Mouse (Mus musculus): ENCODE results near the gene Ugt1a8. TPM values are rescaled to one million over a fixed set of nuclear protein-coding genes. Genes with fewer than 3 reads are reported as not detected.

The Ugt1a8 gene
- polyA plus RNA-seq, 1 experiment = 0.20 TPM

- 77% methylated on average over 6 of the region's 6 CpGs for WGBS
- no peak overlapping the region for H3K4me3 ChIP-seq (ENCODE audit: insufficient read depth, low read depth, low read length)
- no peaks in the 10 kb centered on the region for H3K4me1 ChIP-seq (ENCODE audit: control insufficient read depth, insufficient read depth, low read length)
- H3K27ac ChIP-seq (ENCODE audit: insufficient read depth, low read depth, low read length) = no peak overlapping the region
- no peak for DNase-seq
- H3K36me3 ChIP-seq (ENCODE audit: control insufficient read depth, insufficient read depth, low read length) = no peaks in the 10 kb centered on the region
- H3K27me3 ChIP-seq (replicated peaks; ENCODE audit: control insufficient read depth, insufficient read depth, low read length) = no peaks in the 10 kb centered on the region
- no peak for TF ChIP-seq POLR2A (IDR thresholded peaks at IDR 0.05; ENCODE audit: low read depth, low read length)
- no peak for TF ChIP-seq CTCF (conservative IDR thresholded peaks at IDR 0.05; ENCODE audit: insufficient read depth, insufficient read length, low read depth, low read length)
Observed at GRCm38 (mm10) chr1:88245881-88246280, 158.3 kb downstream of the Ugt1a8 start.

GRCm38 (mm10) chr1:88246386-88246785 is 158.8 kb downstream of the Ugt1a8 start:
- 49% methylated on average over 6 of the region's 6 CpGs for WGBS
- H3K4me1 ChIP-seq (ENCODE audit: control insufficient read depth, insufficient read depth, low read length) = no peaks in the 10 kb centered on the region
- no peak overlapping the region for H3K4me3 ChIP-seq (ENCODE audit: insufficient read depth, low read depth, low read length)
- H3K27me3 ChIP-seq (replicated peaks; ENCODE audit: control insufficient read depth, insufficient read depth, low read length) = no peaks in the 10 kb centered on the region
- no peak for TF ChIP-seq POLR2A (IDR thresholded peaks at IDR 0.05; ENCODE audit: low read depth, low read length)
- no peak for TF ChIP-seq CTCF (conservative IDR thresholded peaks at IDR 0.05; ENCODE audit: insufficient read depth, insufficient read length, low read depth, low read length)
- no peak overlapping the region for H3K27ac ChIP-seq (ENCODE audit: insufficient read depth, low read depth, low read length)
- no peaks in the 10 kb centered on the region for H3K36me3 ChIP-seq (ENCODE audit: control insufficient read depth, insufficient read depth, low read length)
- DNase-seq = no peak

GRCm38 (mm10) chr1:88247660-88248059 is 160.0 kb downstream of the Ugt1a8 start:
- Histone ChIP-seq H3K27me3 (replicated peaks; ENCODE audit: control insufficient read depth, insufficient read depth, low read length) (no peaks in the 10 kb centered on the region), H3K36me3 (ENCODE audit: control insufficient read depth, insufficient read depth, low read length) (no peaks in the 10 kb centered on the region), H3K4me3 (ENCODE audit: insufficient read depth, low read depth, low read length) (no peak overlapping the region), H3K27ac (ENCODE audit: insufficient read depth, low read depth, low read length) (no peak overlapping the region), H3K4me1 (ENCODE audit: control insufficient read depth, insufficient read depth, low read length) (no peaks in the 10 kb centered on the region)
- no peak for TF ChIP-seq CTCF (conservative IDR thresholded peaks at IDR 0.05; ENCODE audit: insufficient read depth, insufficient read length, low read depth, low read length)
- TF ChIP-seq POLR2A (IDR thresholded peaks at IDR 0.05; ENCODE audit: low read depth, low read length) = no peak
- 53% methylated on average over 2 of the region's 2 CpGs for WGBS
- DNase-seq = no peak

- H3K27ac ChIP-seq (ENCODE audit: insufficient read depth, low read depth, low read length) = no peak overlapping the region
- DNase-seq = no peak
- WGBS = 63% methylated on average over 4 of the region's 4 CpGs
- no peaks in the 10 kb centered on the region for H3K27me3 ChIP-seq (replicated peaks; ENCODE audit: control insufficient read depth, insufficient read depth, low read length)
- no peaks in the 10 kb centered on the region for H3K4me1 ChIP-seq (ENCODE audit: control insufficient read depth, insufficient read depth, low read length)
- no peaks in the 10 kb centered on the region for H3K36me3 ChIP-seq (ENCODE audit: control insufficient read depth, insufficient read depth, low read length)
- no peak overlapping the region for H3K4me3 ChIP-seq (ENCODE audit: insufficient read depth, low read depth, low read length)
- TF ChIP-seq CTCF (conservative IDR thresholded peaks at IDR 0.05; ENCODE audit: insufficient read depth, insufficient read length, low read depth, low read length) (no peak), POLR2A (IDR thresholded peaks at IDR 0.05; ENCODE audit: low read depth, low read length) (no peak)
Observed at GRCm38 (mm10) chr1:88248658-88249057, 161.0 kb downstream of the Ugt1a8 start.

GRCm38 (mm10) chr1:88249596-88249995 is 162.0 kb downstream of the Ugt1a8 start:
- Histone ChIP-seq H3K27me3 (replicated peaks; ENCODE audit: control insufficient read depth, insufficient read depth, low read length) (no peaks in the 10 kb centered on the region), H3K27ac (ENCODE audit: insufficient read depth, low read depth, low read length) (no peak overlapping the region), H3K4me3 (ENCODE audit: insufficient read depth, low read depth, low read length) (no peak overlapping the region), H3K4me1 (ENCODE audit: control insufficient read depth, insufficient read depth, low read length) (no peaks in the 10 kb centered on the region), H3K36me3 (ENCODE audit: control insufficient read depth, insufficient read depth, low read length) (no peaks in the 10 kb centered on the region)
- TF ChIP-seq CTCF (conservative IDR thresholded peaks at IDR 0.05; ENCODE audit: insufficient read depth, insufficient read length, low read depth, low read length) (no peak), POLR2A (IDR thresholded peaks at IDR 0.05; ENCODE audit: low read depth, low read length) (no peak)
- no peak for DNase-seq
- WGBS = 75% methylated on average over 7 of the region's 7 CpGs

- Histone ChIP-seq H3K27me3 (replicated peaks; ENCODE audit: control insufficient read depth, insufficient read depth, low read length) (no peaks in the 10 kb centered on the region), H3K4me1 (ENCODE audit: control insufficient read depth, insufficient read depth, low read length) (no peaks in the 10 kb centered on the region), H3K36me3 (ENCODE audit: control insufficient read depth, insufficient read depth, low read length) (no peaks in the 10 kb centered on the region), H3K4me3 (ENCODE audit: insufficient read depth, low read depth, low read length) (no peak overlapping the region), H3K27ac (ENCODE audit: insufficient read depth, low read depth, low read length) (no peak overlapping the region)
- WGBS = 81% methylated on average over 5 of the region's 5 CpGs
- TF ChIP-seq POLR2A (IDR thresholded peaks at IDR 0.05; ENCODE audit: low read depth, low read length) (no peak), CTCF (conservative IDR thresholded peaks at IDR 0.05; ENCODE audit: insufficient read depth, insufficient read length, low read depth, low read length) (no peak)
- DNase-seq = no peak
Observed at GRCm38 (mm10) chr1:88250023-88250422, 162.4 kb downstream of the Ugt1a8 start.

GRCm38 (mm10) chr1:88253106-88253505 is 165.5 kb downstream of the Ugt1a8 start:
- no peak for TF ChIP-seq CTCF (conservative IDR thresholded peaks at IDR 0.05; ENCODE audit: insufficient read depth, insufficient read length, low read depth, low read length)
- no peak for TF ChIP-seq POLR2A (IDR thresholded peaks at IDR 0.05; ENCODE audit: low read depth, low read length)
- H3K27ac ChIP-seq (ENCODE audit: insufficient read depth, low read depth, low read length) = no peak overlapping the region
- no peaks in the 10 kb centered on the region for H3K27me3 ChIP-seq (replicated peaks; ENCODE audit: control insufficient read depth, insufficient read depth, low read length)
- no peak for DNase-seq
- 61% methylated on average over 8 of the region's 8 CpGs for WGBS
- H3K36me3 ChIP-seq (ENCODE audit: control insufficient read depth, insufficient read depth, low read length) = no peaks in the 10 kb centered on the region
- H3K4me1 ChIP-seq (ENCODE audit: control insufficient read depth, insufficient read depth, low read length) = no peaks in the 10 kb centered on the region
- H3K4me3 ChIP-seq (ENCODE audit: insufficient read depth, low read depth, low read length) = no peak overlapping the region

GRCm38 (mm10) chr1:88253540-88253939 is 165.9 kb downstream of the Ugt1a8 start:
- no peak overlapping the region for H3K4me3 ChIP-seq (ENCODE audit: insufficient read depth, low read depth, low read length)
- no peak overlapping the region for H3K27ac ChIP-seq (ENCODE audit: insufficient read depth, low read depth, low read length)
- no peaks in the 10 kb centered on the region for H3K4me1 ChIP-seq (ENCODE audit: control insufficient read depth, insufficient read depth, low read length)
- no peak for DNase-seq
- no peak for TF ChIP-seq CTCF (conservative IDR thresholded peaks at IDR 0.05; ENCODE audit: insufficient read depth, insufficient read length, low read depth, low read length)
- TF ChIP-seq POLR2A (IDR thresholded peaks at IDR 0.05; ENCODE audit: low read depth, low read length) = no peak
- no peaks in the 10 kb centered on the region for H3K27me3 ChIP-seq (replicated peaks; ENCODE audit: control insufficient read depth, insufficient read depth, low read length)
- H3K36me3 ChIP-seq (ENCODE audit: control insufficient read depth, insufficient read depth, low read length) = no peaks in the 10 kb centered on the region
- WGBS = 69% methylated on average over 6 of the region's 6 CpGs
